Mouse (Mus musculus): Measurements from ENCODE around the gene Taar7b.

DNA sequence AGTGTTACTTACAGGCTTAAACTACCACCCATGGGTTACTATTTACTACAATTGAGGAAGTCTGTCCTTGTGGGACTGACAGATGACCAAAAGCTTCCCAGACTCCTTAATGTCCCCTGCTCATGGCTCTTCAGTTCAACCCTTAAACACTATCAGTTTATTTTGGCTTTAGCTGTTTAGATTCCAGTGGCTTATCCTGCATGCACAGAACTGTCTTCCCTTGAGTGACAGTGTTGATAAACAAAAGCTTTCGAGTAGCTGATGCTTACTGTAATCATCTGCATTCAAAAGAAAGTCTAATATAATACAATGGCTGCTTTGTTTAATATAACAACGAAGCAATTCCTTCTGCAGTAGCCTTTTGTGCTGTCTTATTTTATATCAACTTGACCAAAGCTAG lies 7.3 kb downstream of the Taar7b start:
- TF ChIP-seq POLR2AphosphoS2 (IDR thresholded peaks at IDR 0.05; ENCODE audit: insufficient read length, low read depth): no peak
- no peak for TF ChIP-seq SRF (IDR thresholded peaks at IDR 0.05; ENCODE audit: control insufficient read depth, insufficient read length, low read depth)

Data from myocyte (in vitro differentiated cells).